Mouse (Mus musculus) heart, embryonic 12.5 days (tissue): ENCODE results near the gene Prdx2. TPM values are rescaled to one million over a fixed set of nuclear protein-coding genes. Genes with fewer than 3 reads are reported as not detected.

Source experiments
- ATAC-seq: fragments of 200-750 bp; cut with Nextera tagmentation; 2 replicates; pipeline ENCODE4 v1.8.0; 2017; ENCODE audit warnings: moderate TSS enrichment, moderate library complexity; ENCODE audit not compliant: insufficient number of reproducible peaks, low FRiP score
- H3K27ac ChIP-seq: fragments of 300-500 bp; sonication (generic); 2 replicates; pipeline ENCODE4 v1.5.1; 2016; ENCODE audit warnings: mild to moderate bottlenecking, moderate library complexity; ENCODE audit not compliant: poor library complexity, severe bottlenecking
- H3K27me3 ChIP-seq: fragments of 300-500 bp; sonication (generic); replicated peaks from 2 replicates; pipeline ENCODE4 v1.6.1; 2016; ENCODE audit warnings: mild to moderate bottlenecking, moderate library complexity
- H3K36me3 ChIP-seq: fragments of 300-500 bp; sonication (generic); 2 replicates; pipeline ENCODE4 v1.6.1; 2016; ENCODE audit warnings: mild to moderate bottlenecking, moderate library complexity
- H3K4me1 ChIP-seq: fragments of 300-500 bp; sonication (generic); replicated peaks from 2 replicates; pipeline ENCODE4 v1.6.1; 2016; ENCODE audit warnings: mild to moderate bottlenecking
- H3K4me2 ChIP-seq: fragments of 300-500 bp; sonication (generic); 2 replicates; pipeline ENCODE4 v1.6.1; 2016; ENCODE audit warnings: mild to moderate bottlenecking, moderate library complexity
- H3K4me3 ChIP-seq: fragments of 300-500 bp; sonication (generic); 2 replicates; pipeline ENCODE4 v1.5.1; 2016; ENCODE audit warnings: mild to moderate bottlenecking
- H3K9ac ChIP-seq: fragments of 300-500 bp; sonication (generic); 2 replicates; pipeline ENCODE4 v1.6.1; 2016; ENCODE audit warnings: mild to moderate bottlenecking, moderate library complexity
- H3K9me3 ChIP-seq: fragments of 300-500 bp; sonication (generic); replicated peaks from 2 replicates; pipeline ENCODE4 v1.6.1; 2016; ENCODE audit warnings: mild to moderate bottlenecking, moderate library complexity
- WGBS: fragments of 180-500 bp; shearing (Covaris S2); methylation state at CpG from one replicate; pipeline ENCODE4 v1.1.7; 2016; 5-methylcytosine and 5-hydroxymethylcytosine counted together
- microRNA-seq: library from miRNA; unstranded; fragments of <30 nt; microRNA quantifications from one replicate; pipeline ENCODE4, GENCODE M21; 2017
- polyA plus RNA-seq: library from polyadenylated mRNA; unstranded; fragments of >200 nt; fragmentation: Nextera tagmentation; extraction: Ambion mirVana; gene quantifications from 2 replicates; pipeline ENCODE4 v1.2.1, GENCODE M21; 2016

Gene Prdx2
- polyA plus RNA-seq, 1 experiment from 2014 or later = 672 TPM

DNA sequence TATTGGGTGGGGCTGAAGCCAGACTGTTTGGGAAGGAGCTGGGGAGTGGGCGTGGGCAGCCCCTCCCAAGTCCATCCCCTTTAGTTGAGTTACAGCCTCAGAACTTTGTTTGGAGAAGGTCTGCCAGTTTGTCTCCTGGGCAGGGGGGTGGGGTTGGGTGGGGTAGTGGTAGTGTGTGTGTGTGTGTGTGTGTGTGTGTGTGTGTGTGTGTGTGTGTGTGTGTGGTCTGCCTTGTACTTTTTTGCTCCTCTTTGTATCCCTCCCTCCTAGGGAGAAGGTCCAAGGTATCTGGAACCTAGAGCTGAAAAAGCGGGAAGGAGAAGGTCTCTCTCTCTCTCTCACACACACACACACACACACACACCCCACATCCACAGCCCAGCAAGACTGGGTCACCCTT is 45.0 kb downstream of the Prdx2 start, which contains the start of gene Best2:
Best2 (minus strand) TSS at position 101 of the 400 bp plus-strand sequence.
- 45% methylated on average over 2 of the region's 2 CpGs for WGBS
- no peaks in the 10 kb centered on the region for H3K9me3 ChIP-seq
- H3K9ac ChIP-seq = peak within 1 kb of the TSS; percentile 60
- peaks cover 20% of the 10 kb centered on the region for H3K36me3 ChIP-seq
- no peak within 1 kb of the TSS for H3K27ac ChIP-seq
- H3K4me2 ChIP-seq = peak within 1 kb of the TSS; percentile 66
- no peak for ATAC-seq
- peaks cover 54% of the 10 kb centered on the region for H3K27me3 ChIP-seq
- H3K4me1 ChIP-seq = 0 out of 2 replicates have a peak, but pooled peaks cover 4% of the 10 kb centered on the region
- H3K4me3 ChIP-seq = peak within 1 kb of the TSS; percentile 34

DNA sequence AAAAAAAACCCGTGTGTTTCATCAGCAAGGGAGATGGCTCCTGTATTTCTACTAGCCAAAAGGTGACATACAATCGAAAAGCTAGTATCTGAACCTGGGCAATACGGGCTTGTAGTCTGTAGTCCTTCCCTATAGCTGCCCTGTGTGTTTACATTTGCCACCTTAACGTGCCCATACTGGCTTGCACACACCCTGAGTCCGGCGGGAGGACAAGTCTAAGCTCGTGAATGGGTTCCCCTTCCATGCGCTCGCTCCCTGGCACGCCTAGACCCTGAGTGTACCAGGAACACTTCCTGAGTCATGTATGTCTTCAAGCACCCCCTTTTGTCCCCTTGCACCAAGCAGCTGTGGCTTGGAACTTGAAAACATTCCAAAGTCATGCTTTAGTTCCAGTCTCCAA is 47.3 kb downstream of the Prdx2 start:
- Histone ChIP-seq H3K9ac (no peak overlapping the region), H3K27ac (no peak overlapping the region), H3K36me3 (peaks cover 43% of the 10 kb centered on the region), H3K27me3 (peaks cover 37% of the 10 kb centered on the region), H3K4me3 (no peak overlapping the region), H3K4me1 (0 out of 2 replicates have a peak, but pooled peaks cover 4% of the 10 kb centered on the region), H3K4me2 (no peak overlapping the region), H3K9me3 (no peaks in the 10 kb centered on the region)
- ATAC-seq = no peak
- 68% methylated on average over 10 of the region's 10 CpGs for WGBS

DNA sequence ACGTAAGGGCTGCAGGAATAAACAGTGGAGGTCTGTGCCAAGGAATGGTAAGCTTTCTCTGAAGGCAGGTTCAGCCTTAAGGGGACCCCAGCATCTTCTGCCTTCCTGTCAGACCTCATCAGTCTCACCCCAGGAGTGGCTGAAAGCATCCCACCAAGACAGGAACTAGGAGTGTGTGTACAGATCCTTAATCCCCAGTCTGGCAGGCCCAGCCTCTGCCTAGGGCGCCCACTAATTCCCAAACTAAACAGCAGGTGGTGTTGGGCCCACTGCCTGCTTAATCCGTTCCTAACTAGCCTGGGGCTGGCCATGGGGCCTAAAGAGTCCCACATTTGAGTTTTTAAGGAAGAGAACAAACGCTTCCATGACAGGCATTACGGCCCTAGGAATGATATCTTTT is 47.8 kb downstream of the Prdx2 start:
- Histone ChIP-seq H3K4me2 (no peak overlapping the region), H3K4me1 (0 out of 2 replicates have a peak, but pooled peaks cover 4% of the 10 kb centered on the region), H3K9ac (no peak overlapping the region), H3K4me3 (no peak overlapping the region), H3K27ac (no peak overlapping the region), H3K27me3 (peaks cover 32% of the 10 kb centered on the region), H3K9me3 (no peaks in the 10 kb centered on the region), H3K36me3 (peaks cover 48% of the 10 kb centered on the region)
- WGBS = 50% methylated on average over 5 of the region's 5 CpGs
- no peak for ATAC-seq

DNA sequence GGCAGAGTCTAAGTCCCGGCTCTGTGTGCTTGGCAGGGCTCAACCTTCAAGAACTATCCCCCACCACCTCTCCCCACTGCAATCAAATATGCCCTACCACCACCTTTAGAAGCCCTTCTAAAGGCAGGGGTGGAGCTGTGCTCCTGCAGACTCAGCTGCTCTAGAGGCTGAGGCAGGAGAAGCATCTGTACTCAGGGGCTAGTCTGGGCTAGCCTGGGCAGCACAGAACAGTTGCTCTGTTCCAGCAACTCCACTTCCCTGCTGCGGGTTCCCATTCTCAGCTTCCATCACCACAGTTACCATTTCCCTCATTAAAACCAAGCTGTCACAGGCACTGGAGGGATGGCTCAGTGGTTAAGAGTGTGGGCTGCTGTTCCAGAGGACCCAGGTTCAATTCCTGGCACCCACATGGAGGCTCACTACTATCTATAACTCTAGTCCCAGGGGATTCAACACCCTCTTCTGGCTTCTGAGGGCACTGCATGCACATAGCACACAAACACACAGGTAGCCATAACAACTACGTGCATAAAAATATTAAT is 52.2 kb downstream of the Prdx2 start:
- Histone ChIP-seq H3K4me1 (peaks cover 18% of the 10 kb centered on the region), H3K27me3 (no peaks in the 10 kb centered on the region), H3K4me3 (no peak overlapping the region), H3K4me2 (no peak overlapping the region), H3K9ac (no peak overlapping the region), H3K36me3 (peaks cover 67% of the 10 kb centered on the region), H3K9me3 (no peaks in the 10 kb centered on the region), H3K27ac (no peak overlapping the region)
- 97% methylated on average over 3 of the region's 3 CpGs for WGBS
- no peak for ATAC-seq

DNA sequence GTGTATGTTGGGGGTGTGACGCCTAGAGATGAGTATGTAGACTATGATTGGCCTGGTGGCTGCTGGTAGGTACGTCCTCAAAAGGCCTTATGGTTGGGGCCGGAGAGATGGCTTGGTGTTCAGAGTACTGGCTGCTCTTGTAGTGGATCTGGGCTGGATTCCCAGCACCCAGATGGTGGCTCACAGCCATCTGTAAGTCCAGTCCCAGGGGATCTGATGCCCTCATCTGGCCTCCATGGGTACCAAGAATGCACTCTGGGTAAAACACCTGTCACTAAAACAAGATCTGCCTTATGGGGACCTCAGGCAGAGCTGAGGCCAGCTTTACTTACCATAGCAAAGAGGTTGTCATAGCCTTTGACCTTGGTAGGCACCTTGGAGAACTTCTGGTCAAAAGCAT is 54.5 kb downstream of the Prdx2 start:
- H3K4me1 ChIP-seq = peaks cover 29% of the 10 kb centered on the region
- WGBS = 85% methylated on average over 3 of the region's 3 CpGs
- peak overlapping the region; percentile 98 for H3K4me2 ChIP-seq
- H3K36me3 ChIP-seq = peaks cover 52% of the 10 kb centered on the region
- H3K9me3 ChIP-seq = no peaks in the 10 kb centered on the region
- H3K27me3 ChIP-seq = no peaks in the 10 kb centered on the region
- H3K4me3 ChIP-seq = peak overlapping the region; percentile 97
- H3K27ac ChIP-seq = no peak overlapping the region
- H3K9ac ChIP-seq = no peak overlapping the region
- no peak for ATAC-seq

Small RNA genes within 50 kb of the gene (microRNA-seq; reads per million reads assigned to microRNA genes)
- not detected for gene Gm24197

Other genes with a start within 250 kb of the Prdx2 start
- 5.4 and 6.9 TPM in 2 replicates for gene G430095P16Rik, start 246.6 kb upstream of the Prdx2 start, polyA plus RNA-seq
- gene Nfix, start 169.2 kb upstream of the Prdx2 start, polyA plus RNA-seq = 9.2 and 10.9 TPM in 2 replicates
- 4.6 and 6.2 TPM in 2 replicates for gene Dand5, start 146.8 kb upstream of the Prdx2 start, polyA plus RNA-seq
- 50.9 and 52.1 TPM in 2 replicates for gene Gadd45gip1, start 138.1 kb upstream of the Prdx2 start, polyA plus RNA-seq
- 129 and 131 TPM in 2 replicates for gene Rad23a, start 128.9 kb upstream of the Prdx2 start, polyA plus RNA-seq
- gene Calr, start 122.7 kb upstream of the Prdx2 start, polyA plus RNA-seq = 747 and 767 TPM in 2 replicates
- 53.6 and 59.2 TPM in 2 replicates for gene Farsa, start 112.6 kb upstream of the Prdx2 start, polyA plus RNA-seq
- 36.5 and 36.9 TPM in 2 replicates for gene Syce2, start 97.5 kb upstream of the Prdx2 start, polyA plus RNA-seq
- gene Gcdh, start 75.7 kb upstream of the Prdx2 start, polyA plus RNA-seq = 35.5 and 36.2 TPM in 2 replicates
- 12.1 and 17.9 TPM in 2 replicates for gene Klf1, start 67.7 kb upstream of the Prdx2 start, polyA plus RNA-seq
- 4.2 and 4.3 TPM in 2 replicates for gene Dnase2a, start 61.0 kb upstream of the Prdx2 start, polyA plus RNA-seq
- 0.13 and 0.24 TPM in 2 replicates for gene Mast1, start 32.2 kb upstream of the Prdx2 start, polyA plus RNA-seq
- 0.20 and 0.31 TPM in 2 replicates for gene Rtbdn, start 22.6 kb upstream of the Prdx2 start, polyA plus RNA-seq
- not detected in 2 replicates for gene Gm49661, start 154 bp upstream of the Prdx2 start, polyA plus RNA-seq
- gene Rnaseh2a, start 180 bp downstream of the Prdx2 start, polyA plus RNA-seq = 77.1 and 79.0 TPM in 2 replicates
- gene Junb, start 9.1 kb downstream of the Prdx2 start, polyA plus RNA-seq = 11.9 and 13.2 TPM in 2 replicates
- 7.2 and 7.7 TPM in 2 replicates for gene Hook2, start 21.0 kb downstream of the Prdx2 start, polyA plus RNA-seq
- gene Best2, start 44.9 kb downstream of the Prdx2 start, polyA plus RNA-seq = not detected in 2 replicates
- 114 and 118 TPM in 2 replicates for gene Asna1, start 55.7 kb downstream of the Prdx2 start, polyA plus RNA-seq
- 102 and 109 TPM in 2 replicates for gene Trir, start 57.2 kb downstream of the Prdx2 start, polyA plus RNA-seq
- 28.8 and 34.4 TPM in 2 replicates for gene Tnpo2, start 67.3 kb downstream of the Prdx2 start, polyA plus RNA-seq
- 17.3 and 18.8 TPM in 2 replicates for gene Fbxw9, start 90.5 kb downstream of the Prdx2 start, polyA plus RNA-seq
- not detected in 2 replicates for gene Gm5741, start 98.4 kb downstream of the Prdx2 start, polyA plus RNA-seq
- 50.4 and 60.9 TPM in 2 replicates for gene Dhps, start 102.2 kb downstream of the Prdx2 start, polyA plus RNA-seq
- 107 and 109 TPM in 2 replicates for gene Wdr83os, start 111.2 kb downstream of the Prdx2 start, polyA plus RNA-seq
- gene Wdr83, start 111.7 kb downstream of the Prdx2 start, polyA plus RNA-seq = 31.7 and 33.2 TPM in 2 replicates
- gene Man2b1, start 113.7 kb downstream of the Prdx2 start, polyA plus RNA-seq = 33.2 and 34.8 TPM in 2 replicates
- gene Zfp791, start 153.5 kb downstream of the Prdx2 start, polyA plus RNA-seq = 1.2 and 1.3 TPM in 2 replicates
- not detected in 2 replicates for gene Cks1brt, start 182.3 kb downstream of the Prdx2 start, polyA plus RNA-seq